Mouse (Mus musculus) stomach, postnatal 0 days (tissue): Measurements from ENCODE around the gene Spint2.

Experiments
- CTCF ChIP-seq: IDR thresholded peaks from 2 replicates; pipeline ENCODE4 v1.5.1; 2016; ENCODE audit warnings: antibody characterized with exemption, low read depth, mild to moderate bottlenecking, moderate library complexity
- EP300 ChIP-seq: optimal IDR thresholded peaks from 2 replicates; pipeline ENCODE3; 2016; ENCODE audit warnings: antibody characterized with exemption

- TF ChIP-seq CTCF (peak; percentile 51), EP300 (no peak)
Measured at GRCm38 (mm10) chr7:29319337-29320307, 37.9 kb upstream of the Spint2 start.
